ENCODE assay signal across 24 mouse cellular contexts in the genomic region with DNA sequence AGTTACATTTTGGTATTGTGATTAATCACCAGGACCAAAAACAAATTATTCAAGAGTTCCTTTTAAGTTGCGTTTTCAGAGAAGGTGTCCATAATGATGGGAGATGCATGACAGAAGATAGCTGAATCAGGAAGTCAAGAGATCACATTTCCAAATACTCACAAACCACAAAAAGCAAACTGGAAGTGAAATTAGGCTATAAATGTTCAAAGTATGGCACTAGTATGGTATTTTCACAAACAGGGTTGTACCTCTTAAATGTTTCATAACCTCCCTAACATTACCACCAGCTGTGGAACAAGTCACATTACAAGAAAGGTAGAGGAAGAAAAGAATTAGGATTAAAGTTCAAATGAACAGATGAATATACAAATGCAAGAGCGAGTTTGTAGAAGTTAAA.
A peak's percentile ranks its signal among the peaks of the same experiment; 100 is the strongest.
DNase-seq lines count a peak whose midpoint lies in the region; ATAC-seq and TF ChIP-seq lines count a peak whose summit lies in the region.
"Had no signal": no experiment of that assay in that cellular context is flagged by ENCODE, and none has a peak within 500 bp of the region (broad histone marks: within the 10 kb centered on the region; RNA-seq: fewer than 3 reads in every experiment).

No protein-coding gene starts in this region.

- no peak for TF ChIP-seq CTCF in MEL (IDR thresholded peaks at IDR 0.05 in 2 of 3, conservative IDR thresholded peaks at IDR 0.05 in 1 of 3; ENCODE audit: control insufficient read depth in 1 of 3, insufficient read depth in 1 of 3, low read depth in 2 of 3, low read length in 3 of 3, poor library complexity in 1 of 3, severe bottlenecking in 1 of 3)

- intact Hi-C loops in left cerebral cortex, postnatal 14 days (cut with DNase I), result no loop called here

- no peaks in the 10 kb centered on the region for H3K36me3 ChIP-seq in MEL (ENCODE audit: control insufficient read depth in 1 of 2, insufficient read depth in 2 of 2, low read length in 2 of 2)
- H3K36me3 ChIP-seq: embryonic facial prominence, embryonic 10.5 days; embryonic facial prominence, embryonic 12.5 days; forebrain, embryonic 15.5 days; G1E had no signal

- no peak for TF ChIP-seq RAD21 in MEL (IDR thresholded peaks at IDR 0.05; ENCODE audit: low read depth, low read length)

- no peaks in the 10 kb centered on the region for H3K79me2 ChIP-seq in MEL (ENCODE audit: control insufficient read depth, insufficient read depth, low read length, poor library complexity)

- no peak overlapping the region for H3K27ac ChIP-seq in MEL (ENCODE audit: control insufficient read depth, low read depth, low read length)
- H3K27ac ChIP-seq: embryonic facial prominence, embryonic 10.5 days; embryonic facial prominence, embryonic 12.5 days; forebrain, embryonic 13.5 days; forebrain, embryonic 15.5 days had no signal

- H3K4me3 ChIP-seq in MEL (ENCODE audit: control insufficient read depth in 1 of 2, insufficient read depth in 1 of 2, low read depth in 2 of 2, low read length in 2 of 2), result no peak overlapping the region
- H3K4me3 ChIP-seq: embryonic facial prominence, embryonic 10.5 days; embryonic facial prominence, embryonic 12.5 days; forebrain, embryonic 13.5 days; forebrain, embryonic 15.5 days had no signal

- no peaks in the 10 kb centered on the region for H3K27me3 ChIP-seq in MEL (ENCODE audit: control insufficient read depth in 1 of 2, insufficient read depth in 2 of 2, low read length in 2 of 2)
- H3K27me3 ChIP-seq: CH12.LX; embryonic facial prominence, embryonic 12.5 days; forebrain, embryonic 13.5 days; forebrain, embryonic 15.5 days had no signal

- no peaks in the 10 kb centered on the region for H3K9me3 ChIP-seq in MEL (replicated peaks; ENCODE audit: insufficient read depth, low read length)
- H3K9me3 ChIP-seq: embryonic facial prominence, embryonic 10.5 days; embryonic facial prominence, embryonic 12.5 days; forebrain, embryonic 13.5 days; forebrain, embryonic 15.5 days had no signal

- peaks cover 0 to 3% of the 10 kb centered on the region in 2 experiments; a peak in 1 of 4 replicates for H3K4me1 ChIP-seq in MEL (ENCODE audit: control insufficient read depth in 1 of 2, insufficient read depth in 2 of 2, low read length in 2 of 2)
- H3K4me1 ChIP-seq: embryonic facial prominence, embryonic 10.5 days; embryonic facial prominence, embryonic 12.5 days; forebrain, embryonic 13.5 days; forebrain, embryonic 15.5 days had no signal

- no peak for TF ChIP-seq EP300 in MEL (IDR thresholded peaks at IDR 0.05; ENCODE audit: low read depth in 1 of 2, low read length in 2 of 2)

- H3K9ac ChIP-seq in MEL (ENCODE audit: control insufficient read depth, low read depth, low read length, poor library complexity, severe bottlenecking), result no peak overlapping the region
- H3K9ac ChIP-seq: embryonic facial prominence, embryonic 12.5 days; forebrain, embryonic 13.5 days; forebrain, embryonic 15.5 days; forebrain, postnatal 0 days had no signal

- peak; percentile 87 for ATAC-seq in granulocyte monocyte progenitor cell, adult 5-6 weeks (replicated peaks; ENCODE audit: poor library complexity, severe bottlenecking)
- ATAC-seq in megakaryocyte progenitor cell, adult 5-6 weeks (replicated peaks; ENCODE audit: poor library complexity), result peak; percentile 80
- no peak for ATAC-seq in frontal cortex, adult (ENCODE audit: low TSS enrichment)
- ATAC-seq: CD4-positive, CD25-positive, alpha-beta regulatory T cell, adult 4 months; forebrain, embryonic 13.5 days; forebrain, embryonic 15.5 days; forebrain, postnatal 0 days had no signal

- no peak for TF ChIP-seq POLR2A in MEL (IDR thresholded peaks at IDR 0.05; ENCODE audit: control insufficient read depth in 1 of 2, insufficient read depth in 1 of 2, low read depth in 1 of 2, low read length in 2 of 2, poor library complexity in 1 of 2)

- DNase-seq in MEL (ENCODE audit: low read depth, low spot score), result peak; percentile 7
- DNase-seq in layer of hippocampus, adult 18-20 months (ENCODE audit: low spot score in 2 of 2), result no peak
- DNase-seq in left cerebral cortex, postnatal 14 days (ENCODE audit: low spot score in 2 of 2), result no peak
- DNase-seq: adrenal gland, adult 2 months; adrenal gland, postnatal 10 days; adrenal gland, postnatal 25 days; B cell, adult 2 months; cerebellum, adult 11 months; cerebellum, adult 18-20 months; cerebellum, adult 8-10 months; cerebellum, adult 9-11 months; cerebellum, postnatal 14 days; cerebellum, postnatal 36 days; forebrain, postnatal 0 days had no signal

TF ChIP-seq in MEL, 35 proteins besides CTCF, POLR2A, EP300 and RAD21:
- TF ChIP-seq RCOR1 (IDR thresholded peaks at IDR 0.05; ENCODE audit: low read depth, low read length), result no peak
- TF ChIP-seq E2F4 (IDR thresholded peaks at IDR 0.05; ENCODE audit: borderline replicate concordance, low read depth, low read length), result no peak
- TF ChIP-seq TCF12 (IDR thresholded peaks at IDR 0.05; ENCODE audit: low read depth, low read length), result no peak
- no peak for TF ChIP-seq TAL1 (IDR thresholded peaks at IDR 0.05; ENCODE audit: low read length)
- no peak for TF ChIP-seq MYC (IDR thresholded peaks at IDR 0.05; ENCODE audit: low read depth, low read length)
- no peak for TF ChIP-seq MEF2A (IDR thresholded peaks at IDR 0.05; ENCODE audit: extremely low read depth, insufficient replicate concordance, low read depth, low read length, poor library complexity, severe bottlenecking)
